Mouse (Mus musculus) kidney, postnatal 14 days (tissue): ENCODE measurements around the gene Cpb1.

Experiments used
- DNase-seq: peaks from one replicate; pipeline ENCODE4 v3.0.0; 2022; ENCODE audit warnings: mixed read lengths

The Cpb1 gene

GRCm38 (mm10) chr3:20275633-20276032 is at the start of gene Cpb1:
Cpb1 (minus strand) TSS chr3:20275733.
- no peak for DNase-seq

GRCm38 (mm10) chr3:20317233-20317632 is 41.7 kb upstream of the Cpb1 start:
- no peak for DNase-seq

GRCm38 (mm10) chr3:20309142-20309541 is 33.6 kb upstream of the Cpb1 start:
- no peak for DNase-seq

- DNase-seq, result no peak
Measured at GRCm38 (mm10) chr3:20307256-20307655, 31.7 kb upstream of the Cpb1 start.

- no peak for DNase-seq
Measured at GRCm38 (mm10) chr3:20304758-20305352, 29.3 kb upstream of the Cpb1 start.

GRCm38 (mm10) chr3:20295546-20295945 is 20.0 kb upstream of the Cpb1 start:
- DNase-seq, result no peak

- DNase-seq, result no peak
Measured at GRCm38 (mm10) chr3:20294542-20295348, 19.2 kb upstream of the Cpb1 start.

- no peak for DNase-seq
Measured at GRCm38 (mm10) chr3:20291370-20291769, 15.8 kb upstream of the Cpb1 start.

GRCm38 (mm10) chr3:20288761-20289160 is 13.2 kb upstream of the Cpb1 start:
- no peak for DNase-seq

GRCm38 (mm10) chr3:20281796-20282195 is 6.3 kb upstream of the Cpb1 start:
- DNase-seq, result no peak

GRCm38 (mm10) chr3:20254566-20255479 is 20.7 kb downstream of the Cpb1 start:
- peak; percentile 3 for DNase-seq

- no peak for DNase-seq
Measured at GRCm38 (mm10) chr3:20243913-20244312, 31.6 kb downstream of the Cpb1 start.

GRCm38 (mm10) chr3:20242050-20242449 is 33.5 kb downstream of the Cpb1 start, which contains the start of gene Cpa3:
Cpa3 (minus strand) TSS chr3:20242181.
- DNase-seq, result no peak

- DNase-seq, result no peak
Measured at GRCm38 (mm10) chr3:20239741-20240140, 35.8 kb downstream of the Cpb1 start.

- DNase-seq, result no peak
Measured at GRCm38 (mm10) chr3:20236965-20237364, 38.6 kb downstream of the Cpb1 start.

- no peak for DNase-seq
Measured at GRCm38 (mm10) chr3:20229027-20229426, 46.5 kb downstream of the Cpb1 start.

GRCm38 (mm10) chr3:20225429-20225828 is 50.1 kb downstream of the Cpb1 start:
- no peak for DNase-seq

- DNase-seq, result no peak
Measured at GRCm38 (mm10) chr3:20222926-20223698, 52.4 kb downstream of the Cpb1 start.

GRCm38 (mm10) chr3:20222136-20222535 is 53.4 kb downstream of the Cpb1 start:
- DNase-seq, result no peak

GRCm38 (mm10) chr3:20198869-20199268 is 76.7 kb downstream of the Cpb1 start:
- peak; percentile 56 for DNase-seq
